Mouse (Mus musculus) heart, adult 2 months (tissue): Measurements from ENCODE around the gene Fdxacb1. TPM values are rescaled to one million over a fixed set of nuclear protein-coding genes. Genes with fewer than 3 reads are reported as not detected.

Experiments used
- DNase-seq, 2 experiments: peaks; one replicate each; pipeline ENCODE4 v3.0.0; 2021
- H3K27ac ChIP-seq: fragments of 200-600 bp; 2 replicates; pipeline ENCODE4 v1.8.1; 2022
- H3K27me3 ChIP-seq: fragments of 200-500 bp; 2 replicates; pipeline ENCODE4 v1.6.1; 2012; ENCODE audit warnings: mild to moderate bottlenecking, low read length, inconsistent platforms, mixed read lengths; ENCODE audit not compliant: control insufficient read depth, insufficient read depth
- H3K36me3 ChIP-seq: fragments of 200-500 bp; 2 replicates; pipeline ENCODE4 v1.6.1; 2012; ENCODE audit warnings: low read length, inconsistent platforms; ENCODE audit not compliant: control insufficient read depth, insufficient read depth
- H3K4me1 ChIP-seq: fragments of 200-500 bp; 2 replicates; pipeline ENCODE4 v1.6.1; 2011; ENCODE audit warnings: low read length; ENCODE audit not compliant: control insufficient read depth, insufficient read depth
- H3K4me3 ChIP-seq: fragments of 200-600 bp; 2 replicates; pipeline ENCODE4 v1.8.1; 2022
- H3K79me2 ChIP-seq: fragments of 200-500 bp; replicated peaks from 2 replicates; pipeline ENCODE4 v1.6.1; 2012; ENCODE audit warnings: mild to moderate bottlenecking, inconsistent platforms, low read length, moderate library complexity, mixed read lengths; ENCODE audit not compliant: control insufficient read depth, insufficient read depth
- H3K9ac ChIP-seq: fragments of 200-500 bp; 2 replicates; pipeline ENCODE4 v1.6.1; 2012; ENCODE audit warnings: low read depth, mild to moderate bottlenecking, control low read depth, inconsistent platforms, low read length, mixed read lengths
- CTCF ChIP-seq: fragments of 200-600 bp; IDR thresholded peaks from 2 replicates; pipeline ENCODE4 v1.8.1; 2022; ENCODE audit warnings: antibody characterized with exemption, mild to moderate bottlenecking, moderate library complexity
- EP300 ChIP-seq: fragments of 200-500 bp; IDR thresholded peaks from 2 replicates; pipeline ENCODE4 v1.6.1; 2011; ENCODE audit warnings: low read depth, low read length, control low read depth; ENCODE audit not compliant: insufficient read depth
- POLR2A ChIP-seq: fragments of 200-500 bp; IDR thresholded peaks from 2 replicates; pipeline ENCODE4 v1.6.1; 2011; ENCODE audit warnings: mild to moderate bottlenecking, low read depth, low read length, control low read depth; ENCODE audit not compliant: insufficient read depth
- WGBS: fragments of 180-500 bp; shearing (Covaris S2); methylation state at CpG from one replicate; pipeline ENCODE4 v1.1.7; 2018; 5-methylcytosine and 5-hydroxymethylcytosine counted together
- intact Hi-C: fragments of 180-260 bp; cut with DNase I; formaldehyde crosslinking; loops from one replicate; pipeline ENCODE4 v1.15.1; 2025
- polyA plus RNA-seq: library from polyadenylated mRNA; depleted of rRNA; stranded (reverse); fragments of >200 nt; gene quantifications from 2 replicates; pipeline ENCODE4 v1.2.3, GENCODE M21; 2012
- total RNA-seq, 2 experiments: library from RNA; stranded (reverse); gene quantifications; 2 replicates each; pipeline ENCODE4 v1.2.3; 2021

Gene Fdxacb1
- total and polyA plus RNA-seq, 3 experiments, result 3.4 to 5.1 (median 4.7) TPM

- no peak for TF ChIP-seq EP300
- no peak for DNase-seq
- Histone ChIP-seq H3K36me3 (0 out of 2 replicates have a peak, but pooled peaks cover 2% of the 10 kb centered on the region), H3K9ac (no peak overlapping the region), H3K27ac (no peak overlapping the region), H3K4me3 (no peak overlapping the region), H3K27me3 (no peaks in the 10 kb centered on the region), H3K79me2 (no peaks in the 10 kb centered on the region), H3K4me1 (peaks cover 3% of the 10 kb centered on the region)
- intact Hi-C loops, result no loop called here
- 42% methylated on average over 4 of the region's 4 CpGs for WGBS
Measured at GRCm38 (mm10) chr9:50729600-50729999, 38.4 kb upstream of the Fdxacb1 start.

GRCm38 (mm10) chr9:50732560-50732959 lies 35.5 kb upstream of the Fdxacb1 start:
- TF ChIP-seq EP300, result no peak
- TF ChIP-seq CTCF, result no peak
- no peak for TF ChIP-seq POLR2A
- no peak overlapping the region for H3K9ac ChIP-seq
- 51% methylated on average over 4 of the region's 4 CpGs for WGBS
- no peaks in the 10 kb centered on the region for H3K36me3 ChIP-seq
- DNase-seq, result no peak
- H3K79me2 ChIP-seq, result no peaks in the 10 kb centered on the region
- intact Hi-C loops, result no loop called here
- H3K4me3 ChIP-seq, result no peak overlapping the region
- H3K4me1 ChIP-seq, result peaks cover 3% of the 10 kb centered on the region; the same call in 1 of the 2 replicates
- H3K27ac ChIP-seq, result no peak overlapping the region
- H3K27me3 ChIP-seq, result no peaks in the 10 kb centered on the region

GRCm38 (mm10) chr9:50734989-50735388 lies 33.0 kb upstream of the Fdxacb1 start:
- no peak overlapping the region for H3K9ac ChIP-seq
- no peak overlapping the region for H3K27ac ChIP-seq
- intact Hi-C loops, result loop anchor here (2.0 to 5.0 kb wide), 2 partner anchors 26 to 38 kb away; no protein-coding TSS in a partner anchor
- H3K79me2 ChIP-seq, result no peaks in the 10 kb centered on the region
- no peaks in the 10 kb centered on the region; the same call in 1 of the 2 replicates for H3K4me1 ChIP-seq
- TF ChIP-seq CTCF (peak; percentile 91), POLR2A (no peak), EP300 (peak; percentile 58; the same call in 1 of the 2 replicates)
- H3K36me3 ChIP-seq, result no peaks in the 10 kb centered on the region
- no peak overlapping the region for H3K4me3 ChIP-seq
- 2% methylated on average over 9 of the region's 9 CpGs for WGBS
- no peaks in the 10 kb centered on the region for H3K27me3 ChIP-seq
- DNase-seq, result peak; percentile 53 to 60

- intact Hi-C loops, result loop anchor here (5.0 kb wide), 1 partner anchor 42 kb away; no protein-coding TSS in a partner anchor
- H3K9ac ChIP-seq, result no peak within 1 kb of the TSS
- TF ChIP-seq CTCF (no peak), EP300 (no peak), POLR2A (no peak)
- H3K79me2 ChIP-seq, result no peaks in the 10 kb centered on the region
- WGBS, result 11% methylated on average over 35 of the region's 36 CpGs
- peak within 1 kb of the TSS; percentile 32; the same call in 1 of the 2 replicates for H3K27ac ChIP-seq
- peaks cover 2% of the 10 kb centered on the region for H3K4me1 ChIP-seq
- DNase-seq, result peak; percentile 93 to 95
- no peaks in the 10 kb centered on the region for H3K27me3 ChIP-seq
- no peaks in the 10 kb centered on the region for H3K36me3 ChIP-seq
- H3K4me3 ChIP-seq, result peak within 1 kb of the TSS; percentile 21; the same call in 1 of the 2 replicates
Measured at GRCm38 (mm10) chr9:50738914-50739870, 28.8 kb upstream of the Fdxacb1 start, which contains the start of gene Dixdc1. Gene Dixdc1 (minus strand): TSS chr9:50739517.

- WGBS, result 80% methylated on average over 14 of the region's 14 CpGs
- no peaks in the 10 kb centered on the region for H3K79me2 ChIP-seq
- H3K9ac ChIP-seq, result no peak overlapping the region
- no peaks in the 10 kb centered on the region for H3K27me3 ChIP-seq
- peaks cover 2% of the 10 kb centered on the region for H3K4me1 ChIP-seq
- no peak for DNase-seq
- H3K27ac ChIP-seq, result no peak overlapping the region
- no peak overlapping the region for H3K4me3 ChIP-seq
- TF ChIP-seq CTCF (no peak), EP300 (no peak), POLR2A (no peak)
- no peaks in the 10 kb centered on the region for H3K36me3 ChIP-seq
- intact Hi-C loops, result no loop called here
Measured at GRCm38 (mm10) chr9:50740867-50741784, 26.9 kb upstream of the Fdxacb1 start.
